Mouse (Mus musculus): ENCODE results near the gene Mertk. TPM values are rescaled to one million over a fixed set of nuclear protein-coding genes. Genes with fewer than 3 reads are reported as not detected.

Gene Mertk
- polyA plus RNA-seq, 1 experiment from 2014 or later = 5.1 TPM

DNA sequence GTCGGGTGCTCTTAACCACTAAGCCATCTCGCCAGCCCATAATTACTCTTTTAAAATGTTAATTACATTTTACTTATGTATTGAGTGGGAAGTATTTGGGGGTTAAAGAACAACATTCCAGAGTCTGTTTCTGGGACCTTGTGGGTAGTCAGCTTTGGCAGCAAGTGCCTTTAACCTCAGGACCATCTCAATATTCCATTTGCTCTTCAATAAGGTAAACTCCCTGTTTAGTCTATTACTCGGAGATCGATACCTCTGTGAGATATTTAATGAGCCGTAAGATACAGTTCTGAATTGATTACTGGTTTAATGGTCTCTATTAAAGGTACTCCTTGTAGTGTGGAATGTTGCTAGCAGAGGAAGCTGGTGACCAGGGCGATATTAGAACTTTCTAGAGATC is 118.2 kb downstream of the Mertk start:
- no peaks in the 10 kb centered on the region for H3K36me3 ChIP-seq (replicated peaks)
- no peaks in the 10 kb centered on the region for H3K27me3 ChIP-seq (ENCODE audit: poor library complexity, severe bottlenecking)
- H3K4me1 ChIP-seq = peaks cover 21% of the 10 kb centered on the region
- H3K9me3 ChIP-seq = no peaks in the 10 kb centered on the region
- no peak overlapping the region for H3K27ac ChIP-seq
- WGBS = 49% methylated on average over 6 of the region's 6 CpGs
- no peak for DNase-seq (ENCODE audit: extremely low spot score, low spot score)
- peak overlapping the region; percentile 75 for H3K4me3 ChIP-seq

DNA sequence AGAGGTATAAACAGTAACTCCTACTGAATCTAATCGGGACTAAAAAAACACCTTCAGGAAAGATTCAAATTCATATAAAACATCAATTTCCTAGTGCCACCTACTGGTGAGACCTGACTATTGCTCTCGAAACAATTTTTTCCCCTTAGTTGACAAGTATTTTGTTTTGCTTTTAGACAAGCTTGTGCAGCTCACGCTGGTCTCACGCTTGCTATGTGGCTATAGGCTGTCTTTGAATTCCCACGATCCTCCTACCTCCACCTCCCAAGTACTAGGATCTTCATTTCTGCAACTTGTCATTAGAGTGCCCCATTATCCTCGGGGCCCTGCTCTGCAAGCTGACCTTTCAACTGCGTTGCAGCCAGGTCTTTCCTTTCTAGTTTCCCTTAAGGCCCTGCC is 118.6 kb downstream of the Mertk start:
- Histone ChIP-seq H3K4me3 (peak overlapping the region; percentile 75), H3K4me1 (peaks cover 21% of the 10 kb centered on the region), H3K27ac (peak overlapping the region; percentile 94), H3K36me3 (replicated peaks) (no peaks in the 10 kb centered on the region), H3K9me3 (no peaks in the 10 kb centered on the region), H3K27me3 (ENCODE audit: poor library complexity, severe bottlenecking) (no peaks in the 10 kb centered on the region)
- no peak for DNase-seq (ENCODE audit: extremely low spot score, low spot score)
- WGBS = 0% methylated on average over 7 of the region's 7 CpGs

DNA sequence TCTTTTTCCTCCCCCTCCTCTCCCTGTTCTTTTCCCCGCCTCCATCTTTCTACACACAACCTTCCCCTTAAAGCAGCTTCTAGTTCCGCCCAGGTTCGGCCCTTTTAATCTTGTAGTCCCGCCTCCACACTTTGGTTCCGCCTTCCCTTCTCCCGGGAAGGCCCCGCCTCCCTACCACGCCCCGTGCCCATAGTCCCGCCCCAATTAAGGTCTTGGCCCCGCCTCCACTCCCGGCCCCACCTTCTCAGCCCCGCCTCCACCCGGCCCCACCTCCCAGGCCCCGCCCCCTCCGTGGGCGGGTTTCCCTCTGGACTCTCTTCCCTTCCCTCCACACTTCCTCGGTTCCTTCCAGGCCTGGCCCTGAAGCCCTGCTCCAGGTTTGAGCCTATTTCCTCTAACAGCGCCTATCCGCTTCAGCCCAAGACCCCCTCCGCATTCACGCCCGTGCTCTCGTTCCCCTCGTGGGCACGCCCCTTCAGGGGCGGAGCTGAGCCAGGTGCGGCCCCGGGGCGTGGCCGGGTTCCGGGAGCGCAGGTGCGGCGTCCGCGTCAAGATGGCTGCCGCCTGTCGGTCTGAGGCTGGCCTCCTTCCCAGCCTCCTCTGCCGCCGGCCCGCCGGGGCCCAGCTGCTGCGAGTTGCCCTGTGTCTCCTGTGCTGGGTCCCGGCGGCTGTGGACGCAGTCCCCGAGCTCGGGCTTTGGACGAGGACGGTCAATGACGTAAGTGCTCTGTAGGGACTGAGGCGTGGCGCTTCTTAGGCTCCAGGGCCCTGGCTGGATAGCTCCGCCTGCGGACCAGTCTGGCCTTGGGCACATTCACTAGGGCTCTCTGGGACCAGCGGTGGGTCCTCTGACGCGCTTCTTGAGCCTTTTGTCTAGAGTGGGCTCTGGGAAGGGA is 119.3 kb downstream of the Mertk start, which contains the start of gene Tmem87b:
TSS of gene Tmem87b (plus strand) at position 333 of the 896 bp plus-strand sequence.
- Histone ChIP-seq H3K27me3 (ENCODE audit: poor library complexity, severe bottlenecking) (no peaks in the 10 kb centered on the region), H3K9me3 (no peaks in the 10 kb centered on the region), H3K27ac (peak within 1 kb of the TSS; percentile 94), H3K4me1 (peaks cover 21% of the 10 kb centered on the region), H3K4me3 (peak within 1 kb of the TSS; percentile 75), H3K36me3 (replicated peaks) (no peaks in the 10 kb centered on the region)
- under 1% methylated on average over 59 of the region's 59 CpGs for WGBS
- peak; percentile 99 for DNase-seq (ENCODE audit: extremely low spot score, low spot score)

DNA sequence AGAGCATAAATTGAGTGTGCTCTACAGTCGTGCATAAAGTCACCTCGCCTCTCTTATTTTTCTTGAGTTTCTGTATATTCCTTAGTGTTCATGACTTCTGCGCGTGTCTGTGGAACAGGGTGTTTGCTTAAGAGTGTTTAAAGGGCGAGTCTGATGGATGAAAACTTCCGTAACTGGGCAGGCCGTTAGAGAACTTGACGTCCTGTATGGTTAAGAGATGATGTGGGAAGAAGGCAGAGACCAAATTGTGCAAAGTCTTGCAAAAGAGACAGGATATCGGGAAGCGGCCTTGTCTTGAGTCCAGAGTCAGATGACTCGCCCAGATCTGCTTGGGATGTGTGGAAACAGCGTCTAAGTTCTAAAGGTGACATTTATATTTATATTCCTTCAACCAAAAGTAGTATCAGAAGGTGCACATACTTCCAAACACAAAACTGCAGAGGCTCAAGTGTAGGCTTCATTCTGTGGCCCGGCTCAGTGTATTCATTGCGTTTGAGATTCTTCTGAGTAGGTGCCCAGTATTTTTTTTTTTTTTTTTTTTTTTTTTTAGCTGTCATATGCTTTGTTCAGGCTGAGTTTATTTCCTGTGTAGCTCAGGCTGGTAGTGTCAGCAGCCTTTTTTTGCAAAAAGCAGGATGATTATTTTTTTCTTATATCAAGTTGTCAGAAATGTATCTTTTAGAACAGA is 120.3 kb downstream of the Mertk start:
- no peaks in the 10 kb centered on the region for H3K9me3 ChIP-seq
- peak overlapping the region; percentile 75 for H3K4me3 ChIP-seq
- no peaks in the 10 kb centered on the region for H3K27me3 ChIP-seq (ENCODE audit: poor library complexity, severe bottlenecking)
- 29% methylated on average over 14 of the region's 14 CpGs for WGBS
- H3K36me3 ChIP-seq (replicated peaks) = peaks cover 7% of the 10 kb centered on the region
- DNase-seq (ENCODE audit: extremely low spot score, low spot score) = no peak
- H3K27ac ChIP-seq = peak overlapping the region; percentile 94
- peaks cover 21% of the 10 kb centered on the region for H3K4me1 ChIP-seq

DNA sequence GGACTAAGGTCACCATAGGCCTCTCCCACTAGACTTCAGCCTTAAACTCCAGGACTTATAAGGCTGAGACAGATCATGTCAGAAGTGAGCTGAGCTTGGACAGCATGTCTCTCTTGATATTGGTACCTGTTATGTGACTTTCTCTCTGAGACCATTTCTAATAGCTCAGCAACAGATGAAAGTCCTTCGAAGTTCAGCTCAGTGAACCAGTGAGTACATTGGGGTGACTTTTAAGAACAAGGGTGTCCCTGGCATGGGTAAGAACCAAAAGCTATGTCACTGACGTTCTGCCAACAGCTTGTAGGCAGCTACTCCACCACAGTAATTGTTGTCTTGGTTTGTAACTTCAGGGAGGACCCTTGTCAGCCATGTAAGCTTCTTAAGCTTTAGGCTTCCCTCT is 121.9 kb downstream of the Mertk start:
- Histone ChIP-seq H3K27ac (no peak overlapping the region), H3K27me3 (ENCODE audit: poor library complexity, severe bottlenecking) (no peaks in the 10 kb centered on the region), H3K36me3 (replicated peaks) (peaks cover 17% of the 10 kb centered on the region), H3K4me3 (no peak overlapping the region), H3K4me1 (peaks cover 17% of the 10 kb centered on the region), H3K9me3 (no peaks in the 10 kb centered on the region)
- 92% methylated on average over 2 of the region's 2 CpGs for WGBS
- no peak for DNase-seq (ENCODE audit: extremely low spot score, low spot score)

DNA sequence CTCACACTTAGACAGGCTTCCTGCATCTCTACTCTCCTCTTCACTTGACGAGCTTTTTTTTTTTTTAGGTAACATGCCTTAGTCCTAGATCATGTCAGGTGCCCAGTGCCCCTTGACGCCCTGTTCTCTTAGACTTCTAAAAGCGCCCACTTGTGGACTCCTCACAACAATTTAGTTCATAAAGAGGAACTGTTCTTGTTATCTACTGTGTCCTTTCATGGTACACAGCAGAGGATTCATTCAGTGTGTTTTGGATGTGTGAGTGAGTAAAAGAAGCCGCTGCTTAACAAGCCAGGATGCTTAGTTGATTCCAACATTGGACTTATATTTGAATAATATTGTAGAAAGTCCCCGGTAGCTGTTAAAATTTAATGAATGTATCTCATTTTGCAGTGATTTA is 125.1 kb downstream of the Mertk start:
- no peaks in the 10 kb centered on the region for H3K27me3 ChIP-seq (ENCODE audit: poor library complexity, severe bottlenecking)
- no peak overlapping the region for H3K27ac ChIP-seq
- no peaks in the 10 kb centered on the region for H3K9me3 ChIP-seq
- H3K4me3 ChIP-seq = no peak overlapping the region
- peaks cover 43% of the 10 kb centered on the region for H3K36me3 ChIP-seq (replicated peaks)
- WGBS = 92% methylated on average over 5 of the region's 5 CpGs
- H3K4me1 ChIP-seq = peaks cover 9% of the 10 kb centered on the region
- no peak for DNase-seq (ENCODE audit: extremely low spot score, low spot score)

DNA sequence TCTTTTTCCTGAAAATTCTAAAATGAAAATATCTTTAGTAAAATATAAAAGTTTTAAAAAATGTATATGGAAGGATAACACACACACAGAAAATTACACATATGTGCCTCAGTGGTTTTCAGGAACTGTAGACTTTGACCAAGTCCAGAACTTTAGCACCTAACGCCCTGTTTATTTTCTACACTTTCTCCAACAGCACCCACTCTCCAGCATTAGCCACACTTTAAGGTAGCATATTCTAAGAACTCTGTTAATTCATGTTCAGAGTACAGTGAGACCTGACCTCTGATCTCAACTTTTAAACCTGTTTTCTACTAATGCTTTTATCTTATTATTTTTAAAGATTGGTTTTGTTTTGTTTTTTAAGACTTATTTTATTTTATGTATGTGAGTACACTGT is 129.0 kb downstream of the Mertk start:
- Histone ChIP-seq H3K4me1 (no peaks in the 10 kb centered on the region), H3K27me3 (ENCODE audit: poor library complexity, severe bottlenecking) (no peaks in the 10 kb centered on the region), H3K4me3 (no peak overlapping the region), H3K27ac (no peak overlapping the region), H3K36me3 (replicated peaks) (peaks cover 77% of the 10 kb centered on the region), H3K9me3 (no peaks in the 10 kb centered on the region)
- no peak for DNase-seq (ENCODE audit: extremely low spot score, low spot score)
- 95% methylated on average over 1 of the region's 1 CpGs for WGBS

DNA sequence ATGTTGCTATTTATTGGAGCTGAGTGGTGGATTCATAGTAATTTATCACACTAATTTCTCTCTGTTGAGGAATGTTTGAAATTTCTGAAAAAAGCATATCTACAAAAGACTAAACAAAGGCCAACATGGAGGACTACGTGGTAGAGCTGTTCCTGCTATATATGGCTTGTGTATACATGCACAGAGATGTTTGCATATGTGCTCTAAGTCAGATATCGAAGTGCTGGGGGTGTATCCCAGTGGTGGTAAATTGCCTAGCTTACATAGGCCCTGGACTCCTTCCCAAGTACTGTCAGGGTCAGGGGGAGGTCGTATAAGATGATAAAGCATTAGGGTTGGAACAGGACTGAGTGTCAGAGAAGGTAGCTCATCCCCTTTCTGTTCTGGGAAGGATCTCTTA is 133.9 kb downstream of the Mertk start:
- Histone ChIP-seq H3K4me1 (no peaks in the 10 kb centered on the region), H3K27ac (no peak overlapping the region), H3K9me3 (no peaks in the 10 kb centered on the region), H3K4me3 (no peak overlapping the region), H3K27me3 (ENCODE audit: poor library complexity, severe bottlenecking) (no peaks in the 10 kb centered on the region), H3K36me3 (replicated peaks) (peaks cover 92% of the 10 kb centered on the region)
- DNase-seq (ENCODE audit: extremely low spot score, low spot score) = no peak
- 92% methylated on average over 3 of the region's 3 CpGs for WGBS

DNA sequence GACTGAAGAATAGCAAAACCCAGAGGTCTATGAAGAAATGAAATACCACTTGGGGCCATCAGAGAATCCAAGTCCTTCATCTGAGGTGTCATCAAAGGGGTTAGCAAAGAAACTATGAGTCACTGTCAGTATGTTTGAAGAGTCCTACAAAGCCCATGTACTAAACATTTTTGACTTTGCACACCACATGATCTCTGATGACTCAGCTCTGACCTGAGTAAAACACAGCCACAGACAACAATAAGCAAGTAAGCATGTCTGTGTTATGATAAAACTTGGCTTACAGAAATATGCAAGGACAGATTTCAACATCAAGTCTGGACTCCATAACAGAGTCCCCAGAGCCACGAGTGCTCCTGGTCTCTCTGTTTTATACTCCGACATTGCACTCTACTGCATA is 134.3 kb downstream of the Mertk start:
- Histone ChIP-seq H3K4me1 (no peaks in the 10 kb centered on the region), H3K27ac (no peak overlapping the region), H3K9me3 (no peaks in the 10 kb centered on the region), H3K27me3 (ENCODE audit: poor library complexity, severe bottlenecking) (no peaks in the 10 kb centered on the region), H3K4me3 (no peak overlapping the region), H3K36me3 (replicated peaks) (peaks cover 93% of the 10 kb centered on the region)
- DNase-seq (ENCODE audit: extremely low spot score, low spot score) = no peak
- WGBS = 97% methylated on average over 2 of the region's 2 CpGs

DNA sequence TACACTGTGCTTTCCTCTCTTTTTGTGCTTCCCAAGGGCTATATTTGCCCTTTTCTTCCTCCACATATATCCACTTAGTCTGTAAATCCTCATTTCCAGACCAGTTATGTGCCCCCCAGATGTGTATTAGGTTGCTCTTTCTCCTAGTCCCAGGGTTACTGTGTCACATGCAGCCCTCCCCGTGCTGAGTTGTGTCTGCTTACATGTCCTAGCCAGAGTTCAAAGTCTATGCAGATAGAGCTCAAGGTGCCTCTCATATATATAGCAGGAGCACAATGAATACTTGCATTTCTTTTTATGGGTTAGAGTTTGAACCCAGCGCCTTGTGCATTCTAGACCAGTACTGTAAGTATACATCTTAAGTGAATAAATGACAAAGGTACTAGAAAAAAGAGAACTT is 134.7 kb downstream of the Mertk start:
- DNase-seq (ENCODE audit: extremely low spot score, low spot score) = no peak
- Histone ChIP-seq H3K4me3 (no peak overlapping the region), H3K36me3 (replicated peaks) (peaks cover 90% of the 10 kb centered on the region), H3K27ac (no peak overlapping the region), H3K9me3 (no peaks in the 10 kb centered on the region), H3K27me3 (ENCODE audit: poor library complexity, severe bottlenecking) (no peaks in the 10 kb centered on the region), H3K4me1 (no peaks in the 10 kb centered on the region)
- WGBS = 94% methylated on average over 2 of the region's 2 CpGs

DNA sequence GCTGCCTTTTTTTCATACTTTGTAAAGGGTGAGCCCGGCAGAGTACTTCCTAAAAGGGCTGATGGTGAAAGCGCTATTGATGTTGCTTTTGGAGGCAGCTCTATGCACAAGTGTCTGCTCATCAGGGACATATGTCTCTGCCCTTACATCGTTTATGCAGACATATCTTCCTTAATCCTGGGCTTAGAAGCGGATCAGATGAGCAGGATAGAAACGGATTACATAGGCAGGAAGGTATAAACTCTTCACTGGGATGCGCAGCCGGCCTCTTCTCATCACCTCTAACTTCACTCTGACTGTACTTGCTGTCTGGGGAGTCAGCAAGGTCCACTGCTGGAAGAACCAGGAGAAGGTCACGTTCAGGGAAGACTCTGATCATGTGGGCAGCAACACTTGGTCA is 138.8 kb downstream of the Mertk start:
- Histone ChIP-seq H3K4me3 (no peak overlapping the region), H3K36me3 (replicated peaks) (peaks cover 82% of the 10 kb centered on the region), H3K27ac (no peak overlapping the region), H3K4me1 (no peaks in the 10 kb centered on the region), H3K27me3 (ENCODE audit: poor library complexity, severe bottlenecking) (no peaks in the 10 kb centered on the region), H3K9me3 (no peaks in the 10 kb centered on the region)
- no peak for DNase-seq (ENCODE audit: extremely low spot score, low spot score)
- WGBS = 91% methylated on average over 8 of the region's 8 CpGs

DNA sequence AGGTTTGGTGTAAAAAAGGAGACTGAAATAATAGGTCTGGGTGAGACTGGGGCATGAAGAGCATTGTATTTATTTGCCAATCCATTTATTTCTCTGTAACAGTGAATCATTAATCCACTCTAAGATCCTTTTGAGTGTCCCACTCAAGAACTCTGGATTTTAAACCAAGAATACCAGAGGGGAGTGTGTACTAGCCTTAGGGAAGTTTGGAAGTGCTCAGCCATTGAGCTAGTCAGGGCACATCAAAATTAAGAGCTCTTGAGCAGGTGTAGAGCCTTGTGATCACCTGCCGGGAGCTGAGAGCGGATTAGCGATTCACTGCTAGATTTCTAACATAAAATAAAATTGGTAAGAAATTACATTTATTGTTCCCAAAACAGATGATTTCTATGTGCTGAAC is 139.9 kb downstream of the Mertk start:
- peaks cover 82% of the 10 kb centered on the region for H3K36me3 ChIP-seq (replicated peaks)

DNA sequence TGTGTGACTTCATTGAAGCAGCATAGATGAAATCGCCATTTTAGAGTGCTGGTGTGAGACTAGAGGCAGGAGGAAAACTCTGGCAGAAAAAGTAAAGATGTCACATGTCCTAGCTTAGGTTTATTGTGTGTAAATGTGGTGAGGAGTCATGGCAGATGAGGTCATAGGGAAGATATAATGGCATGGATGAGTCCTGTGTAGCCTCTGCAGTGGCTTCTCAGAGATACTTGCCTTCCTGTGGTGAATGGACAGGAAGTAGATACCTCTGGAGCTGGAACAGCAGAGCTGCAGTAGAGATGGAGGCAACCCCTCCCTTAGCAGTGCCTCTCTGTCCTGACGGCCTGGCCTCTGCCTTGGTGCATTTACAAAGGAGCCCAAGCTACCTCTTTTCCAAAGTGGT is 140.7 kb downstream of the Mertk start:
- peaks cover 81% of the 10 kb centered on the region for H3K36me3 ChIP-seq (replicated peaks)

More for the DNA sequence above, 139.9 kb downstream of the Mertk start:
- H3K27ac ChIP-seq = no peak overlapping the region
- no peak for DNase-seq (ENCODE audit: extremely low spot score, low spot score)
- no peaks in the 10 kb centered on the region for H3K9me3 ChIP-seq
- H3K4me1 ChIP-seq = no peaks in the 10 kb centered on the region
- no peaks in the 10 kb centered on the region for H3K27me3 ChIP-seq (ENCODE audit: poor library complexity, severe bottlenecking)
- H3K4me3 ChIP-seq = no peak overlapping the region
- 95% methylated on average over 3 of the region's 3 CpGs for WGBS

More for the DNA sequence above, 140.7 kb downstream of the Mertk start:
- no peak overlapping the region for H3K27ac ChIP-seq
- DNase-seq (ENCODE audit: extremely low spot score, low spot score) = no peak
- H3K27me3 ChIP-seq (ENCODE audit: poor library complexity, severe bottlenecking) = no peaks in the 10 kb centered on the region
- no peaks in the 10 kb centered on the region for H3K4me1 ChIP-seq
- no peaks in the 10 kb centered on the region for H3K9me3 ChIP-seq
- 88% methylated on average over 2 of the region's 2 CpGs for WGBS
- H3K4me3 ChIP-seq = no peak overlapping the region
